Mouse (Mus musculus) small intestine, adult 2 months (tissue): ENCODE measurements around the gene Lamtor2.

ENCODE experiments used
- CTCF ChIP-seq: fragments of 200-500 bp; IDR thresholded peaks from 2 replicates; pipeline ENCODE4 v1.5.1; 2012; ENCODE audit warnings: low read depth, mild to moderate bottlenecking, control low read depth, inconsistent platforms, low read length, moderate library complexity, mixed read lengths; ENCODE audit not compliant: insufficient replicate concordance, insufficient read length; ENCODE audit errors: extremely low read depth
- POLR2A ChIP-seq: fragments of 200-500 bp; IDR thresholded peaks from 2 replicates; pipeline ENCODE4 v1.6.1; 2012; ENCODE audit warnings: low read depth, mild to moderate bottlenecking, control low read depth, inconsistent platforms, low read length, moderate library complexity

DNA sequence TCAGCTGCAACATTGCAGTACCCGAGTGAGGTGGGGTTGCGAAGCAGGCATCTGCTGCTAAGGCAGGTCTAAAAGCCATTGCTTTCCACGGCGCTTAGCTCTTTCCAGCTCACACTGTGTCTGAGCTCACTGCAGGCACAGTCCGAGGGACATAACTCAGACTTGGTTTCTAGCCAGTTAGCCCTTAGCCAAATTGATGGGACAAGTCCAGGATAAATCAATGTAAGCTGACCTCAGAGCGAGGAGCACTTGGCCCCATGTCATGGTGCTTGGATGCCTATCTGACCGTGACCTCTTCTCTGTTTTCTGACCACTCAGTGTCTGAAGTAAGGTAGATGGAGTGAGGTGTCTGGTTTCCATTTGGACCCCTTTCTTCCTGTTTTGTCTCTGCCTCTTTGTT is 11.1 kb upstream of the Lamtor2 start:
- TF ChIP-seq CTCF (no peak), POLR2A (no peak)
